Mouse (Mus musculus) cortical plate, adult 2 months (tissue): ENCODE data around the gene Fmnl2.
A peak's percentile ranks its signal among the peaks of the same experiment; 100 is the strongest.

Experiments
- CTCF ChIP-seq: fragments of 200-500 bp; IDR thresholded peaks from 2 replicates; pipeline ENCODE4 v1.5.1; 2011; ENCODE audit warnings: mild to moderate bottlenecking, control low read depth, low read length; ENCODE audit not compliant: insufficient read depth; ENCODE audit errors: extremely low read depth
- POLR2A ChIP-seq: fragments of 200-500 bp; IDR thresholded peaks from 2 replicates; pipeline ENCODE4 v1.6.1; 2011; ENCODE audit warnings: mild to moderate bottlenecking, low read length, control low read depth; ENCODE audit not compliant: insufficient read depth; ENCODE audit errors: extremely low read depth

- TF ChIP-seq CTCF (peak; percentile 67), POLR2A (no peak)
These were observed 264.1 kb downstream of the Fmnl2 start for GRCm38 (mm10) chr2:53121797-53122196.
